Mouse (Mus musculus): ENCODE data around the gene Adam20. TPM values are rescaled to one million over a fixed set of nuclear protein-coding genes. Genes with fewer than 3 reads are reported as not detected.
"Not testable (repeated sequence)": the region's sequence is repeated elsewhere in the genome, so short reads cannot be mapped to it uniquely, and the experiment has no call there.

Adam20 gene
- not detected for total RNA-seq (2018; cell fraction: chromatin; rRNA removed)
- total RNA-seq (2018; cell fraction: cytosol; rRNA removed) = not detected
- total RNA-seq (2018; cell fraction: nucleus; rRNA removed) = not detected
- not detected in 3 replicates for polyA plus RNA-seq (2018)

GRCm38 (mm10) chr8:40792973-40793372 is at the start of gene Adam20:
TSS of gene Adam20 (plus strand) at chr8:40793273.
- not testable (repeated sequence) for H3K4me3 ChIP-seq (ENCODE audit: inconsistent target); H3K27ac ChIP-seq; H3K36me3 ChIP-seq (ENCODE audit: inconsistent target); H3K79me2 ChIP-seq (ENCODE audit: inconsistent target)
- WGBS (ENCODE audit: missing documents) = 60% methylated on average over 1 of the region's 1 CpGs

GRCm38 (mm10) chr8:40751908-40752307 is 41.2 kb upstream of the Adam20 start, which contains the start of gene Adam25:
TSS of gene Adam25 (plus strand) at chr8:40752208.
- H3K79me2 ChIP-seq (ENCODE audit: inconsistent target); H3K36me3 ChIP-seq (ENCODE audit: inconsistent target); H3K27ac ChIP-seq; H3K4me3 ChIP-seq (ENCODE audit: inconsistent target): not testable (repeated sequence)
- WGBS (ENCODE audit: missing documents) = 70% methylated on average over 1 of the region's 1 CpGs

- Histone ChIP-seq H3K27ac (no peak overlapping the region), H3K4me3 (ENCODE audit: inconsistent target) (no peak overlapping the region), H3K36me3 (ENCODE audit: inconsistent target) (no peaks in the 10 kb centered on the region), H3K79me2 (ENCODE audit: inconsistent target) (no peaks in the 10 kb centered on the region)
Measured at GRCm38 (mm10) chr8:40783320-40783719, 9.8 kb upstream of the Adam20 start.

GRCm38 (mm10) chr8:40803379-40804079 is 10.5 kb downstream of the Adam20 start:
- no peaks in the 10 kb centered on the region for H3K79me2 ChIP-seq (ENCODE audit: inconsistent target)
- no peak overlapping the region for H3K27ac ChIP-seq
- H3K36me3 ChIP-seq (ENCODE audit: inconsistent target) = no peaks in the 10 kb centered on the region
- 96% methylated on average over 2 of the region's 2 CpGs for WGBS (ENCODE audit: missing documents)
- no peak overlapping the region for H3K4me3 ChIP-seq (ENCODE audit: inconsistent target)

Other genes starting within 250 kb of the Adam20 start
- not detected in 3 replicates for gene Adam24, start 118.2 kb upstream of the Adam20 start, polyA plus RNA-seq (2018)
- gene Adam25, start 41.1 kb upstream of the Adam20 start, polyA plus RNA-seq (2018) = not detected in 3 replicates
- gene Adam39, start 29.7 kb downstream of the Adam20 start, polyA plus RNA-seq (2018) = not detected in 3 replicates